Mouse (Mus musculus) intestine, postnatal 0 days (tissue): ENCODE measurements at regions not wholly inside any gene's neighbourhood (a gene's known extent, or its start where the extent isn't known, plus 50 kb on each side); places are given as distances from the start of the nearest gene placed in this dataset.
A peak's percentile ranks its signal among the peaks of the same experiment; 100 is the strongest.

Experiments
- ATAC-seq: fragments of 200-750 bp; cut with Nextera tagmentation; 2 replicates; pipeline ENCODE4 v1.8.0; 2017; ENCODE audit warnings: mild to moderate bottlenecking, moderate TSS enrichment, moderate library complexity
- H3K27ac ChIP-seq: fragments of 300-500 bp; sonication (generic); 2 replicates; pipeline ENCODE4 v1.5.1; 2014; ENCODE audit warnings: mild to moderate bottlenecking, low read depth, low read length, moderate library complexity
- H3K27me3 ChIP-seq: fragments of 300-500 bp; sonication (generic); replicated peaks from 2 replicates; pipeline ENCODE4 v1.6.1; 2014; ENCODE audit warnings: low read length, mixed read lengths; ENCODE audit not compliant: control insufficient read depth, insufficient read depth
- H3K36me3 ChIP-seq: fragments of 300-500 bp; sonication (generic); 2 replicates; pipeline ENCODE4 v1.6.1; 2014; ENCODE audit warnings: mild to moderate bottlenecking, moderate library complexity; ENCODE audit not compliant: control insufficient read depth, insufficient read depth
- H3K4me1 ChIP-seq: fragments of 300-500 bp; sonication (generic); replicated peaks from 2 replicates; pipeline ENCODE4 v1.6.1; 2014; ENCODE audit warnings: antibody characterized with exemption, low read length, mixed read lengths; ENCODE audit not compliant: control insufficient read depth, insufficient read depth
- H3K4me2 ChIP-seq: fragments of 300-500 bp; sonication (generic); replicated peaks from 2 replicates; pipeline ENCODE4 v1.6.1; 2014; ENCODE audit warnings: low read depth, mild to moderate bottlenecking, moderate library complexity
- H3K4me3 ChIP-seq: fragments of 300-500 bp; sonication (generic); 2 replicates; pipeline ENCODE4 v1.5.1; 2014; ENCODE audit warnings: low read depth, low read length
- H3K9ac ChIP-seq: fragments of 300-500 bp; sonication (generic); 2 replicates; pipeline ENCODE4 v1.6.1; 2014; ENCODE audit warnings: mild to moderate bottlenecking, low read depth, low read length
- H3K9me3 ChIP-seq: fragments of 300-500 bp; sonication (generic); 2 replicates; pipeline ENCODE4 v1.6.1; 2016; ENCODE audit warnings: mixed run types; ENCODE audit not compliant: control insufficient read depth
- CTCF ChIP-seq: sonication (generic); IDR thresholded peaks from 2 replicates; pipeline ENCODE4 v1.5.1; 2016; ENCODE audit warnings: low read depth, mild to moderate bottlenecking, control low read depth, antibody characterized with exemption, moderate library complexity
- WGBS: fragments of 180-500 bp; shearing (Covaris S2); extraction: QIAGEN DNeasy Blood & Tissue Kit; methylation state at CpG from one replicate; pipeline ENCODE4 v1.1.7; 2014; 5-methylcytosine and 5-hydroxymethylcytosine counted together

- Histone ChIP-seq H3K27me3 (no peaks in the 10 kb centered on the region), H3K9me3 (no peaks in the 10 kb centered on the region), H3K4me3 (no peak overlapping the region), H3K36me3 (no peaks in the 10 kb centered on the region), H3K4me1 (no peaks in the 10 kb centered on the region), H3K4me2 (no peak overlapping the region), H3K27ac (no peak overlapping the region), H3K9ac (no peak overlapping the region)
- peak; percentile 80 for TF ChIP-seq CTCF
- no peak for ATAC-seq
These were observed 109.4 kb upstream of the Gm14444 start for GRCm38 (mm10) chr2:174900671-174900991.

- H3K36me3 ChIP-seq: no peaks in the 10 kb centered on the region
- TF ChIP-seq CTCF: no peak
- 89% methylated on average over 16 of the region's 16 CpGs for WGBS
- no peak overlapping the region for H3K4me2 ChIP-seq
- no peak overlapping the region for H3K4me3 ChIP-seq
- no peak for ATAC-seq
- H3K27me3 ChIP-seq: no peaks in the 10 kb centered on the region
- H3K9ac ChIP-seq: no peak overlapping the region
- no peak overlapping the region for H3K27ac ChIP-seq
- no peaks in the 10 kb centered on the region for H3K9me3 ChIP-seq
- H3K4me1 ChIP-seq: no peaks in the 10 kb centered on the region
These were observed 108.2 kb upstream of the Gm14444 start for GRCm38 (mm10) chr2:174901801-174902200.

GRCm38 (mm10) chr2:174903627-174904026 lies 106.4 kb upstream of the Gm14444 start:
- no peak for TF ChIP-seq CTCF
- Histone ChIP-seq H3K36me3 (no peaks in the 10 kb centered on the region), H3K9ac (no peak overlapping the region), H3K27ac (no peak overlapping the region), H3K4me1 (no peaks in the 10 kb centered on the region), H3K9me3 (no peaks in the 10 kb centered on the region), H3K4me3 (no peak overlapping the region), H3K27me3 (no peaks in the 10 kb centered on the region), H3K4me2 (no peak overlapping the region)
- 69% methylated on average over 7 of the region's 7 CpGs for WGBS
- ATAC-seq: no peak

DNA sequence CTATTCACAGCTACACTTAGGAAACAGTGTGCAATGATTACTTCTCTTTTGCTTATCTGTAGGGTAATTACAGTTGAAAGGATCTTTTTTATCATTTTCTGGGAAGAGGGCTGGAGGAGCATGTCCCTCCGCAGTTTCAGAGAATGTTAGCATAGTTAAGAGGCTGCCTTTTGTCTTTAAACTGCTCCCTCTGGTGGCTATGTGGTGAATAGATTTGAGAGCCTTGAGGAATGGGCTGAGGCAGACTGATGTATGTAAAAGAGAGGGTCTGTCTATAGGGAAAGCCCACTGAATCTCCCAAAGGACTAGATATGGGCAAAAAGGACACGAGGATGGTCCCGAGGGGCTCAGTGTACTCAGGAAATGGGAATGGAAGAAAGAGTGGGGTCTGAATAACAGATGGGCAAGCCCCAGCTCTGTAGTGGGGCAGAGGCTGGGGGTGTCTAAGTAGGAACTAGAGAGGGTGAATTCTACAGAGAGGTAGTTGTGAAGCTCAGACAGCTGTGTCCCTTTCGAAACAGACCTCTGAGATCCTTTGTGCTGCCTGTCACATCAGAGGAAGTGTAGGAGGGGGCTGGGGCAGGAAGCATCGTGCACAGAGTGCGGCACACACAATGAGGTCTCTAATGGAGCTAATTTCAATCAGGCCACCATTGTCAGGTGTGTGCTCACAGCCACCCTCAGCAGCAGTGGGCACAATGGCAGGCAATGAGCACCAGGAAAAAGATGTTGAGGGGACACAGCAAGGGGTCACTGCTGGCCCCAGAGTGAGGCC lies 104.0 kb upstream of the Gm14444 start:
- no peaks in the 10 kb centered on the region for H3K36me3 ChIP-seq
- ATAC-seq: peak; percentile 25; the same call in 1 of the 2 replicates
- no peaks in the 10 kb centered on the region for H3K4me1 ChIP-seq
- WGBS: 45% methylated on average over 6 of the region's 6 CpGs
- no peak overlapping the region for H3K27ac ChIP-seq
- H3K9ac ChIP-seq: no peak overlapping the region
- no peak overlapping the region for H3K4me2 ChIP-seq
- TF ChIP-seq CTCF: peak; percentile 80
- H3K9me3 ChIP-seq: no peaks in the 10 kb centered on the region
- no peaks in the 10 kb centered on the region for H3K27me3 ChIP-seq
- H3K4me3 ChIP-seq: no peak overlapping the region

- Histone ChIP-seq H3K27me3 (no peaks in the 10 kb centered on the region), H3K4me1 (no peaks in the 10 kb centered on the region), H3K4me3 (no peak overlapping the region), H3K36me3 (no peaks in the 10 kb centered on the region), H3K27ac (no peak overlapping the region), H3K4me2 (no peak overlapping the region), H3K9me3 (no peaks in the 10 kb centered on the region), H3K9ac (no peak overlapping the region)
- no peak for TF ChIP-seq CTCF
- no peak for ATAC-seq
- WGBS: 34% methylated on average over 10 of the region's 10 CpGs
These were observed 92.7 kb upstream of the Gm14444 start for GRCm38 (mm10) chr2:174917146-174917905.

- no peaks in the 10 kb centered on the region for H3K36me3 ChIP-seq
- no peak overlapping the region for H3K9ac ChIP-seq
- H3K9me3 ChIP-seq: no peaks in the 10 kb centered on the region
- 44% methylated on average over 5 of the region's 5 CpGs for WGBS
- no peak for TF ChIP-seq CTCF
- no peak overlapping the region for H3K4me2 ChIP-seq
- ATAC-seq: no peak
- H3K4me1 ChIP-seq: no peaks in the 10 kb centered on the region
- H3K27ac ChIP-seq: no peak overlapping the region
- no peaks in the 10 kb centered on the region for H3K27me3 ChIP-seq
- no peak overlapping the region for H3K4me3 ChIP-seq
These were observed 92.1 kb upstream of the Gm14444 start for GRCm38 (mm10) chr2:174917975-174918374.
